Mouse (Mus musculus) retina, embryonic 14.5 days (tissue): Measurements from ENCODE around the gene Prss35.

Source experiments
- DNase-seq: peaks from one replicate; pipeline ENCODE4 v3.0.0-alpha.2; 2015; ENCODE audit warnings: low spot score

Prss35 gene

DNA sequence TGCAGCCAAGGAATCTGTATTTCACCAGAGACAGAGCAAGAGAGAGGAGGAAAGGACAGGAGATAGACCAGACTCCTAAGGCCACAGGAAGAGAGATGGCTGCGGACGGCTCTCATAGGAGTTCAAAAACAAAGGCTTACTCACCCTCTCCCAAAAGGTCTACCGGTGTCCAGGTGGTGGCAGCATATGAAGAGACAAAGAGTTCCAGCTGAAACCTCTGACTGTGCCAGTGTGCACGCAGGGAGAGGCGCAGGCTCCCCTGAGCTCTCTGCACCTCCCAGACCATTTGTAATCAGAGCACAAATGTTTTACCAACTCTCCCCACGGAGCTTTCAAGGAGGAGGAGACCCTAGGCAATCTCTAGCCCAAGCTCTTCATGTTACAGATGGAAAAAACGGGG lies 55.2 kb downstream of the Prss35 start:
- no peak for DNase-seq

DNA sequence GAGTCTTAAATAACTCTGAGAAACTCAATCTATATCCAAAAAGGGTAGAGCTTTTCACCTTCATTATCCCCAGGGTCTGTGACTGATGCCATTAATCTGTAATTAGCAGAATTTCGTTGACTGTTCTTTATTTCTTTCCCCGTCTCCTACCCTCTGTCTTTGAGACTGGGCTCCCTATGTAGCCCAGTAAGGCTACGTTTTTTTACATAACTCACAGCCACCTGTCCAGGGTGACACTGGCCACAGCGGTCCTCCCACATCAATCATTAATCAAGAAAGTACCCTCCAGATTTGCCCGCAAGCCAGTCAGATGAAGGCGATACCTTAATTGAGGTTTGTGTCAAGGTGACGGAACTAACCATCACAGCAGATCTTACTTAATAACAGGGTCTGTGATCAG lies 55.6 kb downstream of the Prss35 start:
- DNase-seq: no peak

DNA sequence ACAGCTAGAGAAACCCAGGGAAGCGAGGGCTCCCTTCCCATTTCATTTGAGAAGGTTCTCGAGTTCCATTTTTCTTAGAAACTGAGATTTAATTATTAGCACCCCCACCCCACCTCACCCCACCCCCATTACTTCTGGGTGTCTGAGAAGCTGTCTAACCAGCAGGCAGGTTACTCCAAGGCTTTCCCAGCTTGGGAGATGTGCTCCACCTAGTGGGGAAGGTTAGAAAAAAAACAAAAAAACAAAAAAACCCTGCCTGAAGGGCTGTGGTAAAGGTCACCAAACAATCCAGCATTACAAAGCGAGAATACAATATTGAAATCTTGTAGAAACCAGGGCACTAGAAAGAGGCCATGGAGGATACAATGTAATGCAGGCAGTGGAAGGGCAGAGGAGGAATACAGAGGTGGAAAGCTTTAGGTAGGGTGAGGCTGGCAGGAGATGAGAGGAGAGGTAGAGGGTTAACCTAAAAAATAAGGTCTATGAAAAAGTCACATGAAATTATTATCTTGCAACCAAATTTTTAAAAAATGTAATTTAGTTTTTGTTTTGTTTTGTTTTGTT lies 57.2 kb downstream of the Prss35 start:
- DNase-seq: peak; percentile 76
